Mouse (Mus musculus) embryonic facial prominence, embryonic 14.5 days (tissue): ENCODE data around the gene Spa17. TPM values are rescaled to one million over a fixed set of nuclear protein-coding genes. Genes with fewer than 3 reads are reported as not detected.

Experiments used
- ATAC-seq: fragments of 200-750 bp; cut with Nextera tagmentation; 2 replicates; pipeline ENCODE4 v1.8.0; 2017; ENCODE audit warnings: low read depth, moderate number of reproducible peaks, moderate TSS enrichment
- DNase-seq: peaks from one replicate; pipeline ENCODE4 v3.0.0-alpha.2; 2015; ENCODE audit warnings: low spot score
- H3K27ac ChIP-seq: fragments of 300-500 bp; sonication (generic); replicated peaks from 2 replicates; pipeline ENCODE4 v1.5.1; 2014; ENCODE audit warnings: low read depth, mild to moderate bottlenecking, low read length, moderate library complexity
- H3K27me3 ChIP-seq: fragments of 300-500 bp; sonication (generic); replicated peaks from 2 replicates; pipeline ENCODE4 v1.6.1; 2014; ENCODE audit warnings: low read length; ENCODE audit not compliant: control insufficient read depth, insufficient read depth
- H3K36me3 ChIP-seq: fragments of 300-500 bp; sonication (generic); 2 replicates; pipeline ENCODE4 v1.6.1; 2014; ENCODE audit warnings: low read length, mixed read lengths; ENCODE audit not compliant: control insufficient read depth, insufficient read depth
- H3K4me1 ChIP-seq: fragments of 300-500 bp; sonication (generic); 2 replicates; pipeline ENCODE4 v1.6.1; 2014; ENCODE audit warnings: antibody characterized with exemption, low read length; ENCODE audit not compliant: control insufficient read depth, insufficient read depth
- H3K4me2 ChIP-seq: fragments of 300-500 bp; sonication (generic); 2 replicates; pipeline ENCODE4 v1.6.1; 2014; ENCODE audit warnings: low read depth, mild to moderate bottlenecking, low read length, moderate library complexity, mixed read lengths
- H3K4me3 ChIP-seq: fragments of 300-500 bp; sonication (generic); 2 replicates; pipeline ENCODE4 v1.5.1; 2014; ENCODE audit warnings: low read depth, mild to moderate bottlenecking, low read length
- H3K9ac ChIP-seq: fragments of 300-500 bp; sonication (generic); 2 replicates; pipeline ENCODE4 v1.6.1; 2014; ENCODE audit warnings: low read depth, mild to moderate bottlenecking, low read length, moderate library complexity, mixed read lengths
- H3K9me3 ChIP-seq: fragments of 300-500 bp; sonication (generic); 2 replicates; pipeline ENCODE4 v1.6.1; 2016; ENCODE audit warnings: low read length; ENCODE audit not compliant: control insufficient read depth
- WGBS: fragments of 180-500 bp; shearing (Covaris S2); extraction: QIAGEN DNeasy Blood & Tissue Kit; methylation state at CpG from one replicate; pipeline ENCODE4 v1.1.7; 2014; 5-methylcytosine and 5-hydroxymethylcytosine counted together
- polyA plus RNA-seq: library from polyadenylated mRNA; unstranded; fragments of >200 nt; fragmentation: Nextera tagmentation; extraction: Ambion mirVana; gene quantifications from 2 replicates; pipeline ENCODE4 v1.2.1, GENCODE M21; 2014

Gene Spa17
- polyA plus RNA-seq = 6.9 and 10.2 TPM in 2 replicates

- no peaks in the 10 kb centered on the region for H3K27me3 ChIP-seq
- peak; percentile 97 for ATAC-seq
- H3K9me3 ChIP-seq = no peaks in the 10 kb centered on the region
- H3K36me3 ChIP-seq = no peaks in the 10 kb centered on the region
- WGBS = under 1% methylated on average over 45 of the region's 45 CpGs
- H3K4me2 ChIP-seq = peak within 1 kb of the TSS; percentile 56
- H3K27ac ChIP-seq = peak within 1 kb of the TSS; percentile 76
- H3K9ac ChIP-seq = peak within 1 kb of the TSS; percentile 80
- peaks cover 3% of the 10 kb centered on the region for H3K4me1 ChIP-seq
- H3K4me3 ChIP-seq = peak within 1 kb of the TSS; percentile 58
- DNase-seq = peak; percentile 97
Observed at GRCm38 (mm10) chr9:37613182-37613910, at the start of gene Spa17. Spa17 (minus strand) TSS chr9:37613722.

- WGBS = 50% methylated on average over 1 of the region's 1 CpGs
- no peak overlapping the region for H3K27ac ChIP-seq
- H3K9me3 ChIP-seq = no peaks in the 10 kb centered on the region
Observed at GRCm38 (mm10) chr9:37663210-37663609, 49.7 kb upstream of the Spa17 start.

GRCm38 (mm10) chr9:37659413-37659812 is 45.9 kb upstream of the Spa17 start:
- DNase-seq (no peak), ATAC-seq (no peak)
- WGBS = 79% methylated on average over 6 of the region's 6 CpGs
- H3K9me3 ChIP-seq = no peaks in the 10 kb centered on the region
- peaks cover 9% of the 10 kb centered on the region for H3K36me3 ChIP-seq
- H3K27ac ChIP-seq = no peak overlapping the region
- H3K27me3 ChIP-seq = no peaks in the 10 kb centered on the region
- H3K4me1 ChIP-seq = peaks cover 5% of the 10 kb centered on the region; the same call in 1 of the 2 replicates
- H3K9ac ChIP-seq = no peak overlapping the region
- no peak overlapping the region for H3K4me2 ChIP-seq
- no peak overlapping the region for H3K4me3 ChIP-seq

More at GRCm38 (mm10) chr9:37663210-37663609, 49.7 kb upstream of the Spa17 start:
- Histone ChIP-seq H3K9ac (no peak overlapping the region), H3K27me3 (no peaks in the 10 kb centered on the region), H3K4me3 (no peak overlapping the region), H3K36me3 (no peaks in the 10 kb centered on the region), H3K4me1 (peaks cover 8% of the 10 kb centered on the region; the same call in 1 of the 2 replicates), H3K4me2 (no peak overlapping the region)
- DNase-seq = no peak
- ATAC-seq = no peak

DNA sequence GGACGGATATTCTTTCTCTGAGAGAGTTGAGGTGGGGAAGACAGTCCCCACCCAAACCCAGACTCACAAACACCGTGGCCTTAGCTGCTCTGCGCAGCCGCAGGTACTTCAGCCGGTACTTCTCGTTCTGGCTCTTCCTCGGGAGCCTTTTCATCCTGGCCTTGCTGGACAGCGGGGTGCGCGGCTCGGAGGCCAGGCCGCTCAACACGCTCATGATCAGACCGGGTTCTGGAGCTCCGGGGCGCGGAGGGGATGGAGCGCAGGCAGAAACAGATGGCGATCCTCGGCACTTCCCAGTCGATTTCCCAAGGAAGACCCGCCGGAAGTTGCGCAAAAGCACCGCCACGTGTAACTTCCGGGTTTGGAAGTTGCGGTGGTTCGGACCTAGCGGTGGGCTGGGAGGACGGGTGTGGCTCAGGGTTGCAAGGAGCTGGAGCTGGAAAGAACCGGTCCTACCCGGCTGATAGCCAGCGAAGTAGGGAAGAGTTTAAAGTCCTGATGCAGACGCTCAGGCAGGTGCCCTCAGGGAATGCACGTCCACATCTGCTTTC is 43.5 kb upstream of the Spa17 start, which contains the start of gene Tbrg1:
Tbrg1 (minus strand) TSS at position 382 of the 551 bp plus-strand sequence.
- under 1% methylated on average over 36 of the region's 36 CpGs for WGBS
- H3K27me3 ChIP-seq = no peaks in the 10 kb centered on the region
- peaks cover 33% of the 10 kb centered on the region for H3K36me3 ChIP-seq
- peaks cover 5% of the 10 kb centered on the region; the same call in 1 of the 2 replicates for H3K4me1 ChIP-seq
- peak; percentile 96 for DNase-seq
- peak within 1 kb of the TSS; percentile 78 for H3K4me3 ChIP-seq
- peak within 1 kb of the TSS; percentile 83 for H3K9ac ChIP-seq
- no peaks in the 10 kb centered on the region for H3K9me3 ChIP-seq
- H3K27ac ChIP-seq = peak within 1 kb of the TSS; percentile 94
- peak within 1 kb of the TSS; percentile 82 for H3K4me2 ChIP-seq
- ATAC-seq = peak; percentile 94

GRCm38 (mm10) chr9:37656439-37656881 is 42.9 kb upstream of the Spa17 start:
- peak overlapping the region; percentile 94 for H3K27ac ChIP-seq
- peak overlapping the region; percentile 82 for H3K4me2 ChIP-seq
- peaks cover 5% of the 10 kb centered on the region; the same call in 1 of the 2 replicates for H3K4me1 ChIP-seq
- no peak for DNase-seq
- ATAC-seq = 0 out of 2 replicates have a peak, but pooled peaks have one; percentile 7
- H3K9ac ChIP-seq = peak overlapping the region; percentile 83
- WGBS = under 1% methylated on average over 10 of the region's 10 CpGs
- H3K36me3 ChIP-seq = peaks cover 36% of the 10 kb centered on the region
- peak overlapping the region; percentile 78 for H3K4me3 ChIP-seq
- H3K9me3 ChIP-seq = no peaks in the 10 kb centered on the region
- H3K27me3 ChIP-seq = no peaks in the 10 kb centered on the region

DNA sequence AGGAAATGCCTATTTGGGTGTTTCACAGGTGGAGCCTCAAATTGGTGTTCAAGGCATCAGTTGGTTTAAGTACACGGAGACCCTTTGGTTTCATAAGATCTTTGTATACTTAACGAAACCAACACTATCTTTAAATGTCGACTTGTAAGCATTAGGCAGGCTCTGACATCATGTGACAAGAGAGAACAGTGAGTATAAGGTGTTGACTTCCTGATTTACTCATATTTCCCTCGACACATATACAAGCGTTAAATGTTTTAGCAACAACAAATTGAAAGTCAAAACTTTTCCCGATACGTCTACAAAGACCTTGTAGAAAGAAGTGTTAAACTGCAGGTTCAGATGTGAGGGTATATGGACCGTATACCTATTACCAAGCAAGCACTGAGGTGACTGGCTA is 42.4 kb upstream of the Spa17 start:
- DNase-seq (no peak), ATAC-seq (no peak)
- Histone ChIP-seq H3K27me3 (no peaks in the 10 kb centered on the region), H3K36me3 (peaks cover 41% of the 10 kb centered on the region), H3K4me3 (peak overlapping the region; percentile 78), H3K27ac (peak overlapping the region; percentile 94; the same call in 1 of the 2 replicates), H3K9me3 (no peaks in the 10 kb centered on the region), H3K4me2 (peak overlapping the region; percentile 82), H3K4me1 (peaks cover 5% of the 10 kb centered on the region; the same call in 1 of the 2 replicates), H3K9ac (peak overlapping the region; percentile 83)
- 58% methylated on average over 8 of the region's 8 CpGs for WGBS

GRCm38 (mm10) chr9:37653836-37654235 is 40.3 kb upstream of the Spa17 start:
- Histone ChIP-seq H3K27me3 (no peaks in the 10 kb centered on the region), H3K4me1 (peaks cover 5% of the 10 kb centered on the region; the same call in 1 of the 2 replicates), H3K9me3 (no peaks in the 10 kb centered on the region), H3K36me3 (peaks cover 63% of the 10 kb centered on the region), H3K4me3 (no peak overlapping the region), H3K9ac (no peak overlapping the region), H3K27ac (no peak overlapping the region), H3K4me2 (no peak overlapping the region)
- WGBS = 81% methylated on average over 5 of the region's 5 CpGs
- DNase-seq (no peak), ATAC-seq (no peak)

DNA sequence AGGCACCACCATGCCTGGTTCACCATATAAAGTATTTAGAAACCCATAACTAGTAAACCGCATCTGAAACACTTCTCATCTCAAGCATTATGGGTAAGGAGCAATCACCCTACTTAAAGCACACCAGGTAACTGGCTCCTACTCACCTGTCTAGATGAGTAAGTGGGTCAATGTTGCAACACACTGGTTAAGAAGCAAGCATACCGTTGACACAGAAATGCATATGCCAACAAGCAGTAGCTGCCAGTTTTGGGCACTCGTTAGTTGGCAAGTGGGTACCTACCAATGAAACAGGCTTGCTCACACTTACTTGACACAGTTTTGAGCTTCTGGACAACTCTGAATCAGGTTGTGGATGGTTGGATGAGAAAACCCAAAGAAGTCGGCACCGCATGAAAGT is 37.1 kb upstream of the Spa17 start:
- Histone ChIP-seq H3K27ac (no peak overlapping the region), H3K4me2 (no peak overlapping the region), H3K4me3 (no peak overlapping the region), H3K4me1 (peaks cover 5% of the 10 kb centered on the region; the same call in 1 of the 2 replicates), H3K9ac (no peak overlapping the region), H3K9me3 (no peaks in the 10 kb centered on the region), H3K36me3 (peaks cover 82% of the 10 kb centered on the region), H3K27me3 (no peaks in the 10 kb centered on the region)
- 96% methylated on average over 5 of the region's 5 CpGs for WGBS
- ATAC-seq (no peak), DNase-seq (no peak)
